Mouse (Mus musculus): ENCODE results near the gene Lypd6. TPM values are rescaled to one million over a fixed set of nuclear protein-coding genes. Genes with fewer than 3 reads are reported as not detected.

Gene Lypd6
- 4.6 and 5.8 TPM in 2 replicates for polyA plus RNA-seq (2016; fragmentation: Nextera tagmentation; extraction: Ambion mirVana)

DNA sequence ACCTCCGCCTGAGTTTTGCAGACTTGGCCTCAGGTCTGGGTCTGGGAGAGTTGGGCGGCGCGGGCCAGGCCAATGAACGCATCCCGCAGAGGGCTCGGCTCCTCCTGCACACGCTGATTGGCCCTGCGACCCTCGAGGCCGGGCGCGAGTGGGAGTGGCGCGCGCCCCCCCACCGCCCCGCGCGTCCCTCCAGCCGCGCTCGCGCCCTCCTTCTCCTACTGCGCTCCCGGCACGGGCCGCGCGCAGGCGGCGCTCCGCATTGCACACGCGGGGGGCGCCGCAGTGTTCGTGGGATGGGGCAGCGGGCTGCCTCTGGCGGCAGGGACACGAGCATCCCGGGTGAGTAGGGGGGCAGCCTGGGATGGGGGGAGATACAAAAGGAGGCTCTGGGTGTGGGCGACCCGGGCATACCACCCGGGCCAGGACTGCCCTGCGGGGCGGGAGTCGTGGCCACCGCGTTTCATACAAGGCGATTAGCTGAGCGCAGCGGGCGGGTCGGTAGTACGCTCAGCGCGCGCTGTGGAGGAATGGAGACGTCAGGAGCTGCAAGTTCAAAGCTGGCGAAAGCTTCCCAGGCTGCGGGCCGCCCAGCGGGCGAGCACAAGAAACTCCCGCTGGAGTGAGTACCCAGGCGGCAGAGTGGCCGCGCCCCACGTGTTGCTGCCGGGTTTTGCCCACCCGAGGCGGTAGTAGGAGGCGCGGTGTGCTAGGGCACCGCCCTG lies at the start of gene Lypd6:
Lypd6 (plus strand) TSS at position 184 of the 722 bp plus-strand sequence.
- peak within 1 kb of the TSS; percentile 82 for H3K27ac ChIP-seq
- DNase-seq (ENCODE audit: low spot score) = peak; percentile 86
- WGBS = under 1% methylated on average over 76 of the region's 76 CpGs
- no peaks in the 10 kb centered on the region for H3K9me3 ChIP-seq (replicated peaks)
- no peaks in the 10 kb centered on the region for H3K36me3 ChIP-seq
- peak within 1 kb of the TSS; percentile 73 for H3K4me3 ChIP-seq
- peaks cover 14% of the 10 kb centered on the region for H3K27me3 ChIP-seq (ENCODE audit: low read depth, poor library complexity, severe bottlenecking)
- peaks cover 20% of the 10 kb centered on the region for H3K4me1 ChIP-seq

DNA sequence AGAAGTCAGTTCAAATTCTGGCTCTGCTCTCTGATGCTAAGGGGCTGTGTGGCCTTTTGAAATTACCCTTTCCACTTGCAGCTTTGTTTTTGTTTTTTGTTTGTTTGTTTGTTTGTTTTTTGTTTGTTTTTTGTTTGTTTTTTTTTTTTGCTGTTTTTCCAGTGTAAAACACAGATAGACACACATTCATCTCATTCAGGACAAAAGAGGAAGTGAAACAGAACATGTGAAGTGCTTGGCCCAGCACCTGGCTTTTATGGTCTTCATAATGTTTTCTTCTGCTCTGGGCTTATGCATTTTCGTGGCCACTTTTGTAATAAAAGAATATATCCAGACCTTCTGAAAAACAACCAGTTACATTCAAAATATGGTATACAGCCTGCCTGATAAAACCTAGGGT lies 46.8 kb upstream of the Lypd6 start:
- Histone ChIP-seq H3K27me3 (ENCODE audit: low read depth, poor library complexity, severe bottlenecking) (no peaks in the 10 kb centered on the region), H3K27ac (no peak overlapping the region), H3K4me3 (no peak overlapping the region), H3K36me3 (no peaks in the 10 kb centered on the region), H3K4me1 (no peaks in the 10 kb centered on the region; the same call in 1 of the 2 replicates), H3K9me3 (replicated peaks) (no peaks in the 10 kb centered on the region)
- WGBS = 97% methylated on average over 1 of the region's 1 CpGs
- no peak for DNase-seq (ENCODE audit: low spot score)

DNA sequence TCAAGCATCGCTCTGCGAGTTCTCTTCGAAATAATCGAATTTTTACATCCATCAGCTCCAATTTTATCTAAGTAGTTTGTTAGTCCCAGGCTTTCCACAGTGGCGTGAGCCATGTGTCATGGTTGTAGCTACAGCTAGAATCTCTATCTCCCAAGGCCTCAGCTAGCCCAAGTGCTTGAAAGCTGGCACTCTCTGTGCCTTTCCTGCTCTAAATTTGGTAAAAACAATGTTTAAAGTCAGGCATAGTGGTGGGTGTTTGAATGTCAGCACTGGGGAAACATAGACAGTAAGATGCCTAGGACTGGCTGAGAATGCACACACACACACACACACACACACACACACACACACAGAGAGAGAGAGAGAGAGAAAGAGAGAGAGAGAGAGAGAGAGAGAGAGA lies 40.7 kb upstream of the Lypd6 start:
- Histone ChIP-seq H3K4me1 (no peaks in the 10 kb centered on the region), H3K9me3 (replicated peaks) (no peaks in the 10 kb centered on the region), H3K27me3 (ENCODE audit: low read depth, poor library complexity, severe bottlenecking) (no peaks in the 10 kb centered on the region), H3K36me3 (no peaks in the 10 kb centered on the region), H3K4me3 (no peak overlapping the region), H3K27ac (no peak overlapping the region)
- no peak for DNase-seq (ENCODE audit: low spot score)
- WGBS = 93% methylated on average over 5 of the region's 5 CpGs

DNA sequence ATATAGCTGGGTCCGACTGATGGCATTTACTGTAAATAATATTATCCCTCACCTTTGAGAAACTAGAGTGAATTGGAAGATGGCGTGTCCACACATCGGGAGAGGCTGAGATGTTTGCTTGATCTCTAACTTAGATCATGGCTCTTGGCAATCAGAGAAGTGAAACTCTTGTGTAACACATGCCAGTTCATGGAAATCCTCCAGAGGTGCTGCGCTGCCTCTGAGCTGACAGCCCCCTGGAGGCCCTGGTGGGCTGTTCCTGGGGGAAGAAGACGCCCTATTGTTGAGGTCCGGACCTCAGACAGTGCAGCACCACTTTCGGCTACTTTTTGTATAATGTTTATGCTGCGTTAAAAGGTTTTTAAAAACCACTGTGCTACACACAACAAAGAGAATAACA lies 37.3 kb upstream of the Lypd6 start:
- no peaks in the 10 kb centered on the region for H3K9me3 ChIP-seq (replicated peaks)
- DNase-seq (ENCODE audit: low spot score) = no peak
- H3K27me3 ChIP-seq (ENCODE audit: low read depth, poor library complexity, severe bottlenecking) = no peaks in the 10 kb centered on the region
- H3K4me1 ChIP-seq = no peaks in the 10 kb centered on the region
- WGBS = 77% methylated on average over 8 of the region's 8 CpGs
- no peaks in the 10 kb centered on the region for H3K36me3 ChIP-seq
- no peak overlapping the region for H3K4me3 ChIP-seq
- H3K27ac ChIP-seq = no peak overlapping the region

DNA sequence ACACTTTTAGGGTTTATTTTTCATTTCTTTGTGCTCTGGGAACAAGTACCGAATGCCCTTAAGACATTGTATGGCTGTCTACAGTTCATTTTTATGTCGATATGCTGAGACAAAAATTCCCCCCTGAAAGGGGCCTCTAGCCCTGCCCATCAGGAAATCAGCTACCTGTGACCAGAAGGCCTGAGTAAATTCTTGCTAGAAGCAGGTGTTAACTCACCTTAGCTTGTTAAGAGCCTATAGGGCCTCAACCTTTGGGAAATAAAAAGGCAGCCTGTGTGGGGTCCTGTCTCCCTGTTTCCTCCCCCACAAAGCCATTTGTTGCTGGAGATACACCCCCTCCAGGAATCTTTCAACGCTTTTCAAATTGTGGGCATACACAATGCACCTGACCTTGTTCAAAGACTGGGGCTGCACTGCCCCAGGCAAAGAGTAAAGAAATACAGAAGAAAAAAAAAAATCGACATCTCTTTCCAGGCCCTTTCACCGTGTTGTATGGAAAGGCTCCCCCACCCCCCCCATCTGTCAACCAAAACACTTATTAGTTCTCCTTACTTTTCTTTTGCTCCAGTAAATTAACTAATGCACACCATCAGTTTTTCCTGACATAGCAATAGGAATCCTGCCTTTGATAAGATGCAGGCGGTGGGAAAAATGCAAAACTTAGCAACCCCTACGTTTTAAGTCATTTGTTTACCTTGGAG lies 21.9 kb upstream of the Lypd6 start:
- no peaks in the 10 kb centered on the region for H3K27me3 ChIP-seq (ENCODE audit: low read depth, poor library complexity, severe bottlenecking)
- no peak for DNase-seq (ENCODE audit: low spot score)
- no peaks in the 10 kb centered on the region for H3K9me3 ChIP-seq (replicated peaks)
- 64% methylated on average over 7 of the region's 7 CpGs for WGBS
- H3K4me3 ChIP-seq = no peak overlapping the region
- no peaks in the 10 kb centered on the region for H3K36me3 ChIP-seq
- H3K4me1 ChIP-seq = peaks cover 25% of the 10 kb centered on the region
- H3K27ac ChIP-seq = no peak overlapping the region

DNA sequence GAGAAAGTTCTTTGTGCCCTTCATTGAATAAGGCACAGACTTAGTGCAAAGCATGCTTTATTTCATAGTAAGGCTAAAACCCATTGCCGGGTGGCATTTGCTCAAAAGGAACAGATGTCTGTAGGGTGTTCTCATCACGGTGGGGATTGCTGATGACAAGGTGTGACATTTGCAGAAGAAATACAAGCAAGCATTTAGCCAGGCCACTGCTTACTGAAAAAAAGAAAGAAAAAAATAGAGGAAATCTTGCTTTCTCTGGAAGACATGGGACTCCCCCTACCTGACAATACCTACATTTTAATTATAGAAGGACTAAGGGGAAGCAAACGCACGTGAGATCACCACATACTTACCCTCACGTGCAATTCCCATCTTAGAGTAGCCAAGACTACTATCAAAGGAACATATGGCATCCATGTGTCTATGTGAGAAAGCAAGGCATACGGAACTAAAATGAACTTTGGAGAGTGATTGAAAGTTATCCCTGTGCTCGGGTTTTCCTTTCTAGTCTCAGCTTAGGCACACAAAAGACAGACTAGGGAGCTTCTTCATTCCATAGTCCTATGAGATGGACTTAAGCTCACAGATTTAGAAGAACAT lies 21.3 kb upstream of the Lypd6 start:
- Histone ChIP-seq H3K4me3 (no peak overlapping the region), H3K9me3 (replicated peaks) (no peaks in the 10 kb centered on the region), H3K4me1 (peaks cover 25% of the 10 kb centered on the region), H3K36me3 (no peaks in the 10 kb centered on the region), H3K27ac (no peak overlapping the region), H3K27me3 (ENCODE audit: low read depth, poor library complexity, severe bottlenecking) (no peaks in the 10 kb centered on the region)
- WGBS = 47% methylated on average over 7 of the region's 7 CpGs
- DNase-seq (ENCODE audit: low spot score) = no peak

DNA sequence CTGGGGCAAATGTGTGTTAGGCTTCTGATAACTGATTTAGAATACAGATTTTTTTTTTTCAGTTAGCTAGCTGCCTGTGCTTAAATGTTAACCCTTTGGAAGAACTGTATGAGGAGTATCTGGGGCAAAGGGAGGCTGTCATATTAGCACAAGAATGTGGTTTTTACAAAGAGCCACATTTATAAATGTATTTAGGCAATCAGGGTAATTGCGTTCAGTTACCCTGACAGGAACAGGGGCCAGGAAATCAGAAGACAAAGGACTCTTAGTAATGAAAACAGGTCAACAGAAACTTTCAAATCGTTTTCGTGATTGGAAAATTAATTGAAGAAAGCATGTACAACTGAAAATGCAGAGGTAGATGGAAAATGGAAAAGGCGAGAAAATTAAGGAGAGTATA lies 20.4 kb upstream of the Lypd6 start:
- DNase-seq (ENCODE audit: low spot score) = no peak
- Histone ChIP-seq H3K4me3 (no peak overlapping the region), H3K27ac (no peak overlapping the region), H3K4me1 (peaks cover 25% of the 10 kb centered on the region), H3K9me3 (replicated peaks) (no peaks in the 10 kb centered on the region), H3K27me3 (ENCODE audit: low read depth, poor library complexity, severe bottlenecking) (no peaks in the 10 kb centered on the region), H3K36me3 (no peaks in the 10 kb centered on the region)
- 90% methylated on average over 4 of the region's 4 CpGs for WGBS

DNA sequence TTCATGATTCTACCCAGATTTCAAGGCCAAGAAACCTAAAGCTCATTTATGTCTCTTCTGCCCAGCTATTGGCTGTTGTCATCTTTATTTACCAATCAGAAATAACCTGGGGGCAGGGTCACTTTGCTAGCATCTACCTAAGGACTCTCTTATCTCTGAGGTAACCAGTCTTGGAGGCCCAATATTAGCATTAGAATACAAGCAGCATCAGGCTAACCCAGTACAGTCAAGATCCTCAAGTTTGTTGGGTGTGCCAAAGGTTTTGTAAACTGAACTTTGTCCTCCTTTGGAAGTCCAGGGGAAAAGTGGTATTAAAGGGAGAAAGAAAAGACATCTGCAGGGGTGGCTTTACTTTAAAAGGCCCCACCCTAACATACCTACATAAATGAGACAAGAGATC lies 17.8 kb upstream of the Lypd6 start:
- Histone ChIP-seq H3K27me3 (ENCODE audit: low read depth, poor library complexity, severe bottlenecking) (no peaks in the 10 kb centered on the region), H3K4me3 (no peak overlapping the region), H3K36me3 (no peaks in the 10 kb centered on the region), H3K9me3 (replicated peaks) (no peaks in the 10 kb centered on the region), H3K4me1 (peaks cover 25% of the 10 kb centered on the region), H3K27ac (no peak overlapping the region)
- DNase-seq (ENCODE audit: low spot score) = no peak

DNA sequence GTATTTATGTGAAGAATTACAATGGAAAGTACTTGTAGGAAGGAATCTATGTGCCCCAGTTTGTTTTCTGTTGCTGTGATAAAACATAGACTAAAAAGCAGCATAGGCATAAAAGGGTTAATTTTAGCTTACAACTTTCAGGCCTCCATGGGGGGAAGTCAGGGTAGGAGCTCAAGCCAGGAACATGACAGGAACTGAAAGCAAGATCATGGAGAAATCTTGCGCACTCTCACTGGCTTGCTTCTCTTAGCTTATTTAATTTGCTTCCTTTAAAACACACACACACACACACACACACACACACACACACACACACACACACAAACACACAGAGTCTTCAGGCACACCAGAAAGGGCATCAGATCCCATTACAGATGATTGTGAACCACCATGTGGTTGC lies 12.3 kb upstream of the Lypd6 start:
- no peaks in the 10 kb centered on the region for H3K36me3 ChIP-seq
- 95% methylated on average over 1 of the region's 1 CpGs for WGBS
- no peaks in the 10 kb centered on the region for H3K9me3 ChIP-seq (replicated peaks)
- H3K4me1 ChIP-seq = no peaks in the 10 kb centered on the region
- H3K27ac ChIP-seq = no peak overlapping the region
- no peak for DNase-seq (ENCODE audit: low spot score)
- no peak overlapping the region for H3K4me3 ChIP-seq
- no peaks in the 10 kb centered on the region for H3K27me3 ChIP-seq (ENCODE audit: low read depth, poor library complexity, severe bottlenecking)

DNA sequence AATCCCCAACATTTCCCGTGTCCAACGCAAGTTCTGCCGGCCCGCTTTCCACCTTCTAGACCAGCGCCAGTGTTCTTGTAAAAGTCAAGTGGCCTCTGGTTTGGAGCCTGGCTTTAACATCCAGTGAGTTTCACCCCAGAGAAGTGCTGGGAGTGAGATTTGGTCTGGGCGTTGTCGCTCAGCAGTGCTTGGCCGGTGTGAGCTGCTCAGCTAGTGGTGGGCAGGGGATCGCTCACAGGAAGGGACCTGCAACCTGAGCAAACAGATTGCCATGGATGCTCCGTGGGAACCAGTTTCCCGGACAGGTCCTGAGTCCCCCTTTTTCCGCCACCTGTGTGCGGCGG lies 355 bp upstream of the Lypd6 start:
- peaks cover 14% of the 10 kb centered on the region for H3K27me3 ChIP-seq (ENCODE audit: low read depth, poor library complexity, severe bottlenecking)
- H3K4me3 ChIP-seq = peak overlapping the region; percentile 73
- no peaks in the 10 kb centered on the region for H3K9me3 ChIP-seq (replicated peaks)
- H3K4me1 ChIP-seq = peaks cover 20% of the 10 kb centered on the region
- H3K36me3 ChIP-seq = no peaks in the 10 kb centered on the region
- peak overlapping the region; percentile 82 for H3K27ac ChIP-seq
- under 1% methylated on average over 14 of the region's 14 CpGs for WGBS
- no peak for DNase-seq (ENCODE audit: low spot score)

DNA sequence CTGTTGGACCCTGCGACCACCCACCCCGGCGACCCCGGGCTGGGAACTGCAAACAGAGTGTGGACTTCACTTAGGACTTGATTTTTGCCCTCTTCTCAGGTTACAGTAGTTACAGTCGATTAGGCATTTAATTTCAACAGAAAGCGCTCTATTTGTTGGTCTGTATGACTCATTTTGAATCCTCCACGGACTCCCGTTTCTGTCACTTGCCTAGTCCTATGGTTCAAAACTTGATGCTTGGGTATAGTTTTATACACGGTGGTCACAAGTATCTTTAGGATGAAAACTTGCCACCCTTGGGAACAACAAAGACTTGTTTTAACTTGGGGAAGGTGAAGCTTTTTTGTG lies 713 bp downstream of the Lypd6 start:
- no peak for DNase-seq (ENCODE audit: low spot score)
- no peaks in the 10 kb centered on the region for H3K9me3 ChIP-seq (replicated peaks)
- peak overlapping the region; percentile 82 for H3K27ac ChIP-seq
- H3K4me1 ChIP-seq = peaks cover 20% of the 10 kb centered on the region
- peaks cover 14% of the 10 kb centered on the region for H3K27me3 ChIP-seq (ENCODE audit: low read depth, poor library complexity, severe bottlenecking)
- H3K36me3 ChIP-seq = no peaks in the 10 kb centered on the region
- under 1% methylated on average over 9 of the region's 9 CpGs for WGBS
- H3K4me3 ChIP-seq = peak overlapping the region; percentile 73

DNA sequence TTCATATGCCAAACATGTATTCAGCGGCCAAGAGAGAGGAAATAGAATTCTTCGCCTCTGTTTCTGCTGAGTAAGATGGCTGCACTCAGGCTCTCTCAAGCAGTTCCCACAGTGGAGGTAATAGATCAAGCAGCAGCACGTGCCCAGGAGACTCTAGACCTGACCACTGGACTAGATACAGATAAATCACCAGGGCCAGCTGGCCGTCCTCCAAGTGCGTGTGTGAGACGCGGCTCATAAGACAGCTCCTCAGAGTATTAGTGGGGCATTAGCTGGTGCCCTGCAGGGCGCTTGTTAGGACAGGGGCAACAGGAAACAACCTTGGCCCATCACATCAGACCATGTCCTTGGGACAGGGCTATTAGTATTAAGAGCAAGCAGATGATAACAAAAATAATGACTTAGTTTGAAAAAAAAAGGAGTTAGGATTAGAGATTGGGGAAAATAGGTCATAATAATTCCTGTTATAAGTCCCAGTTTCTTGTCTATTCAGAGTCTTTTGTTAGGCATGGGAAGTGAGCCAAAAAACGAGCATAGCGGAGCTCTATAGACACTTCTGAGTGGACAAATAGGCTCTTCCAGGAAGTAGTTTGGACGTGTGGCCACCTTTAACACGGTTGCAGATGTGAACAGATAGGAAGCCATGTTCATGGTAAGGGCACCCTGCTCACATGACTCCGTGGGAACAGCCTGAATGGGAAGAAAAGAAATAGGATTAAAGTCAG lies 3.5 kb downstream of the Lypd6 start:
- H3K4me1 ChIP-seq = peaks cover 20% of the 10 kb centered on the region
- no peak overlapping the region for H3K27ac ChIP-seq
- H3K36me3 ChIP-seq = no peaks in the 10 kb centered on the region
- H3K27me3 ChIP-seq (ENCODE audit: low read depth, poor library complexity, severe bottlenecking) = peaks cover 14% of the 10 kb centered on the region
- DNase-seq (ENCODE audit: low spot score) = no peak
- no peaks in the 10 kb centered on the region for H3K9me3 ChIP-seq (replicated peaks)
- H3K4me3 ChIP-seq = no peak overlapping the region
- WGBS = 70% methylated on average over 13 of the region's 13 CpGs

DNA sequence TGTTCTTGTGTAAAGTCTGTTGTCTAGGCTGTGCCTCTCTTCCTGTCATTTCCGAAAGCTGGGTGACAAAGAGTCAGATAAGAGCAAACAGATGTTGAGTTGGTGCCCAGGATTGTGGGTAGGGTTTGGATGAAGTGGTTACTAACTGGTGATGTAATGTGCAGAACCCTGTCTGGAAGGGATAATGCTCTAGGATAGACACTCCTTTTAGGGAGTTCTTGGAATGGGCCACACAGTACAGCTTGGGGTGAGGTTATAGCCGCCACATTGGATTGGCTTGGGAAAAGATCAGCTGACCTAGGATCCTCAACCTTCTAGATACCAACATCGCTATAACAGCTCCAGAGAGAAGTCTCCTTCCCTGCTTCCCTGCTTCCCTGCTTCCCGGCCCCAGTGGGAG lies 5.9 kb downstream of the Lypd6 start:
- no peak overlapping the region for H3K27ac ChIP-seq
- H3K36me3 ChIP-seq = no peaks in the 10 kb centered on the region
- DNase-seq (ENCODE audit: low spot score) = no peak
- 88% methylated on average over 4 of the region's 4 CpGs for WGBS
- no peaks in the 10 kb centered on the region for H3K9me3 ChIP-seq (replicated peaks)
- 0 out of 2 replicates have a peak, but pooled peaks cover 3% of the 10 kb centered on the region for H3K4me1 ChIP-seq
- H3K4me3 ChIP-seq = no peak overlapping the region
- peaks cover 6% of the 10 kb centered on the region for H3K27me3 ChIP-seq (ENCODE audit: low read depth, poor library complexity, severe bottlenecking)

Measured in limb, embryonic 10.5 days (tissue).